Mouse (Mus musculus): ENCODE measurements around the gene Mid1ip1. TPM values are rescaled to one million over a fixed set of nuclear protein-coding genes. Genes with fewer than 3 reads are reported as not detected.

The Mid1ip1 gene
- polyA plus RNA-seq, 1 experiment: 30.0 TPM

GRCm38 (mm10) chrX:10763476-10764016 lies 48.7 kb downstream of the Mid1ip1 start:
- WGBS: 44% methylated on average over 10 of the region's 10 CpGs
- no peak for TF ChIP-seq CTCF (conservative IDR thresholded peaks at IDR 0.05; ENCODE audit: insufficient read depth, insufficient read length, low read depth, low read length)
- TF ChIP-seq POLR2A (IDR thresholded peaks at IDR 0.05; ENCODE audit: low read depth, low read length): no peak
- DNase-seq: no peak
- Histone ChIP-seq H3K27ac (ENCODE audit: insufficient read depth, low read depth, low read length) (no peak overlapping the region), H3K4me1 (ENCODE audit: control insufficient read depth, insufficient read depth, low read length) (no peaks in the 10 kb centered on the region), H3K27me3 (replicated peaks; ENCODE audit: control insufficient read depth, insufficient read depth, low read length) (no peaks in the 10 kb centered on the region), H3K4me3 (ENCODE audit: insufficient read depth, low read depth, low read length) (no peak overlapping the region), H3K36me3 (ENCODE audit: control insufficient read depth, insufficient read depth, low read length) (no peaks in the 10 kb centered on the region)

Other genes with a start within 250 kb of the Mid1ip1 start
- 81.7 and 86.1 TPM in 2 replicates for gene Tspan7, start 229.9 kb upstream of the Mid1ip1 start, polyA plus RNA-seq (2012; rRNA removed)